ENCODE assay signal across 8 mouse cellular contexts in the genomic region with DNA sequence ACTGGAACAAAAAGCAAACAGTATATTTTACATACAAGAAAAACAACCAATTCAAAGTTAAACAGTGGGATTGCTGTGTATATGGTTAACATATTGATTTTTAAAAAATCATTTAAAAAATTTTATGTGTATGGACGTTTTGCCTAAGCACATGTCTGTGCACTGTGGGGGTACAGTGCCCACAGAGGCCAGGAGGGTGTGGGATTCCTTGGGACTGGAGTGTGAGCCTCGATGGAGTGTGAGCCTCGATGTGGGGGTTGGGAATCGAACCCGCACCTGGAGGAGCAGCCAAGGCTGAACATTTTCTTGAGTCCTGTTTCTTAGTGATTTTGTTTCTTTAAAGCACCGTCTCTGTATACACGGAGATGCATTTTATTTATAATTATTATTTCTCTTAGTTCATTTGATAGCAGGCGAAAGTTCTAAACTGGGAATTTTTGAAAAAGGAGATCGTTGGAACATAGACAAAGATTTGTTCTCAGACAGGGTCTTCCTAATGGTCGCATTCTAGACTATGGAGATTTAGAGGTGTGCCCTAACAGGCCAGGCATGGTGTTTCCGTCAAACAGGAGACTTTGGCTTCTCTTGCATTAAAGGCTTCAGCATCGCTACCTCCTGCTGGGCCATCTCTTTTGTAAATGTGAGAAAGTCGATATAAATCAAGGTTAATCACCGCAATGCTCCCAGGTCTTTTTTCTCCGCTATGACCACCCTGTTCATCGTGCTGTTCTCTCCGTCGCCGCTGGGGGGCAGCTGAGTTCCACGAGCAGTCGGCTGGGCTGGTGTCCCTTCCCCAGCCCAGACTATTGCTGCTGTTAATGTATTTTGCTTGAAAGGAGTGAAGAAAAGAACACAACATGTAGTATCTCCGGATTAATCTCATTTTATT. TPM values are rescaled to one million over a fixed set of nuclear protein-coding genes. Genes with fewer than 3 reads are reported as not detected.
DNase-seq lines count a peak whose midpoint lies in the region; ATAC-seq and TF ChIP-seq lines count a peak whose summit lies in the region.
"Had no signal": no experiment of that assay in that cellular context is flagged by ENCODE, and none has a peak within 500 bp of the region (broad histone marks: within the 10 kb centered on the region; RNA-seq: fewer than 3 reads in every experiment).

No protein-coding gene starts in this region.

- H3K4me2 ChIP-seq in intestine, postnatal 0 days (replicated peaks; ENCODE audit: low read depth) = no peak overlapping the region

- 25% methylated on average over 22 of the region's 22 CpGs for WGBS in intestine, postnatal 0 days

- peak; percentile 96 for TF ChIP-seq CTCF in intestine, postnatal 0 days (IDR thresholded peaks at IDR 0.05; ENCODE audit: low read depth)

- H3K4me1 ChIP-seq in intestine, postnatal 0 days (replicated peaks; ENCODE audit: control insufficient read depth, insufficient read depth, low read length) = no peaks in the 10 kb centered on the region

- H3K27me3 ChIP-seq in intestine, postnatal 0 days (replicated peaks; ENCODE audit: control insufficient read depth, insufficient read depth, low read length) = 0 out of 2 replicates have a peak, but pooled peaks cover 2% of the 10 kb centered on the region

- no peak overlapping the region for H3K27ac ChIP-seq in intestine, postnatal 0 days (ENCODE audit: low read depth, low read length)

- peak; percentile 11 for DNase-seq in adrenal gland, adult 8-10 months
- DNase-seq in embryo, embryonic 10.5 days (ENCODE audit: low spot score) = peak; percentile 83
- DNase-seq in gastrocnemius, postnatal 4 days (ENCODE audit: low spot score in 2 of 2) = peak; percentile 40 to 73
- peak; percentile 72 for DNase-seq in left cerebral cortex, postnatal 36 days (ENCODE audit: low spot score in 2 of 2)
- peak; percentile 35 to 54 for DNase-seq in spleen, postnatal 14 days (ENCODE audit: low spot score in 2 of 2)

- H3K9ac ChIP-seq in intestine, postnatal 0 days (ENCODE audit: low read depth, low read length) = no peak overlapping the region

- intact Hi-C loops in left cerebral cortex, postnatal 36 days (cut with DNase I) = loop anchor here (10.0 kb wide), 1 partner anchor 443 kb away; no protein-coding TSS in a partner anchor

- H3K36me3 ChIP-seq in intestine, postnatal 0 days (ENCODE audit: control insufficient read depth, insufficient read depth) = no peaks in the 10 kb centered on the region

- H3K4me3 ChIP-seq in intestine, postnatal 0 days (ENCODE audit: low read depth, low read length) = no peak overlapping the region
- H3K4me3 ChIP-seq: myocyte had no signal

- no peak for ATAC-seq in intestine, postnatal 0 days
- peak; percentile 67; the same call in 1 of the 2 replicates for ATAC-seq in monocyte, adult 5-6 weeks (replicated peaks; ENCODE audit: insufficient number of reproducible peaks, low FRiP score, low TSS enrichment, poor library complexity, severe bottlenecking)

- H3K9me3 ChIP-seq in intestine, postnatal 0 days (ENCODE audit: control insufficient read depth) = no peaks in the 10 kb centered on the region

RNA-seq across cellular contexts. Expression of gene Dnah5, which starts 15.8 kb away (rescaled TPM):
- total RNA-seq in adrenal gland, adult 8-10 months (2022) = under 1 TPM; 0.03 to 0.10 (median 0.09) TPM
- total RNA-seq in gastrocnemius, postnatal 4 days (2021) = under 1 TPM; 0.08 to 0.10 TPM
- polyA plus RNA-seq in intestine, postnatal 0 days (2015; fragmentation: Nextera tagmentation; extraction: Ambion mirVana) = 0.01 and 0.04 TPM in 2 replicates
- total RNA-seq in left cerebral cortex, postnatal 36 days (2021) = 1 to 10 TPM; 2.1 to 2.8 TPM
- 0.10 TPM in 1 of 3 replicates, not detected in the others for total RNA-seq in monocyte, adult 5-6 weeks (2017)

Comparison
In these comparisons a context has a peak if more than half of its experiments do, and no peak if none do; other contexts are left out.
1. DNase-seq: peak in every context shown above with its lines; median percentile 83 in embryo, embryonic 10.5 days; 72 in left cerebral cortex, postnatal 36 days; 56 in gastrocnemius, postnatal 4 days; 44 in spleen, postnatal 14 days; 11 in adrenal gland, adult 8-10 months.